Mouse (Mus musculus): Measurements from ENCODE around the gene Gemin2.
"Not testable (repeated sequence)": the region's sequence is repeated elsewhere in the genome, so short reads cannot be mapped to it uniquely, and the experiment has no call there.

The Gemin2 gene

DNA sequence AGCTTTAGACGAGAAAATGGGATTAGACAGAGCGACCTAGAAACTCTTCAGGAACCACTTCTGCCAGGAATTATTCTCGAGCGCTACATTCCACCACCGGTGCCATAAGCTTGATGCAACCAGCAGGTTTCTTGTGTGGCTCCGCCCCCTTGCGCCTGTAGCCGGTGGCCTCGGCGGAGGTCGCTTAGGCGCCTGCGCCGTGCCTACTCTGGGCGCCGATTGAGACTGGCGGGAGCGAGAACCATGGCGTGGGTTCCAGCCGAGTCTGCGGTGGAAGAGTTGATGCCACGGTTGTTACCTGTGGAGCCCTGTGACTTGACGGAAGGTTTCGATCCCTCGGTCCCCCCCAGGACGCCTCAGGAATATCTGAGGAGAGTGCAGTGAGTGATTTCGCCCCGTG is at the start of gene Gemin2:
TSS of gene Gemin2 (plus strand) at position 160 of the 400 bp plus-strand sequence.
- DNase-seq (ENCODE audit: low read depth), result peak; percentile 95

DNA sequence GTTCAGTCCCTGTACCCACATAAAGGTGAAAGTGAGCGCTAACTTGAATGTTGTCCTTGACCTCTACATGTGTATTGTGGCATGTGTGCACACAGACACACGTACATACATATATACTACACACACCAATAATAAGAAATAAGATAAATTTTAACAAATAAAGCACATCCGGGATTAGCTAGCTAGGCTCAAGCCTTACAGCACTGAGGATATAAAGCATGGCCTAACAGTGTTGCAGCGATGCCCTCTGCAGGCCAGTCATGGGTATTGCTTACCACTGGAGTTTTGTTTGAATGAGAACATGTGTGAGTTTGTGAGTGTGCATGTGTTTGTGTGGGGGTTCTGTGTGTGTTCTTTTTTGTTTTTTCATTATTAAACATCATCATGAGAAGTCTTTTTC is 48.6 kb upstream of the Gemin2 start:
- DNase-seq (ENCODE audit: low read depth), result peak; percentile 34

DNA sequence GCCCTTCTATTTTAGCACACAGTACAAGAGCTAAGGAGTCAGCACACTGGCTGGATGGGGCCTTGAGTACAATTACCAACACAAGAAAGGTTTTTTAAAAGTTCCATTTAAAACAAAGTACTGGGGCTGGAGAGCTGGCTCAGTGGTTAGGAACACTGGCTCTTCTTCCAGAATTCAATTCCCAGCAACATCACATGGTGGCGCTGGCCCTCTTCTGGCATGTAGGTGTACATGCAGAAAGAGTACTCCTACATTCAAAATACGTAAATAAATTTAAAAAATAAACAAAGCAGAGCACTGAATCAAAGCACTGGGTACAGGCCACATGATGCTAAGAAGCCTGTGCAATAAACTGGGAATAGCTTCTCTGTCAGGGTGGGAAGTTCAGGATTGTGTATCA is 36.2 kb upstream of the Gemin2 start:
- peak; percentile 12 for DNase-seq (ENCODE audit: low read depth)

DNA sequence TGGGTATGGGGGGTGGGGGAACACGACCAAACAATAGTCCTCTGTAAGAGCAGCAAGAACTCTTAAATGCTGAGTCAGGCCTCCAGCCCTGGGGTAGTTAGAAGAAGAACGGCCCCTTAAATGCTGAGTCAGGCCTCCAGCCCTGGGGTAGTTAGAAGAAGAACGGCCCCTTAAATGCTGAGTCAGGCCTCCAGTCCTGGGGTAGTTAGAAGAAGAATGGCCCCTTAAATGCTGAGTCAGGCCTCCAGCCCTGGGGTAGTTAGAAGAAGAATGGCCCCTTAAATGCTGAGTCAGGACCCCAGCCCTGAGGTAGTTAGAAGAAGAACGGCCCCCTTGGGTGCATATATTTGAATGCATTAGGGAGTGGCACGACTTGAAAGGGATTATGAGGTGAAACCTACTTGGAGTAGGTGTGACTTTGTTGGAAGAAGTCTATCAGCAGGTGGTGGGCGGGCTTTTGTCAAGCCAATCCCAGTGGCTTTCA is 32.0 kb upstream of the Gemin2 start:
- not testable (repeated sequence) for DNase-seq (ENCODE audit: low read depth)

DNA sequence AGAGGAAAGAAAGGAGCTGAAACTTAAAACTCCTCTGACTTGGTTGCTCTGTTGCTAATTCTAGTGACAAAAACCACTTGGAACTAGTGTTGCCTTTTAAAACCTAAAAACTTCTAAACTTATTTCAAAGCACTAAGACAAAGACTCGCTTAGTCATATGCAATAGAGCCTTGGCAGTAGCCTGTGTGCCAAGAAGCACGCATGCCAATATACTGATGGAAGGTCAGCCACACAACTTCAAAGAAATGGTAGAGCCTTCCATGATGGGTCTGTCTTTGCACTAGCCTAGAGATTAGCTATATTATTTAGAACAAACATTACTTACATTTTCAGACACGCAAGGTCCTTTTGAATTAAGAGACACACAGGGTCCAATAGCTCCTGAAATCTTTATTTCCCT is 27.4 kb upstream of the Gemin2 start:
- no peak for DNase-seq (ENCODE audit: low read depth)

DNA sequence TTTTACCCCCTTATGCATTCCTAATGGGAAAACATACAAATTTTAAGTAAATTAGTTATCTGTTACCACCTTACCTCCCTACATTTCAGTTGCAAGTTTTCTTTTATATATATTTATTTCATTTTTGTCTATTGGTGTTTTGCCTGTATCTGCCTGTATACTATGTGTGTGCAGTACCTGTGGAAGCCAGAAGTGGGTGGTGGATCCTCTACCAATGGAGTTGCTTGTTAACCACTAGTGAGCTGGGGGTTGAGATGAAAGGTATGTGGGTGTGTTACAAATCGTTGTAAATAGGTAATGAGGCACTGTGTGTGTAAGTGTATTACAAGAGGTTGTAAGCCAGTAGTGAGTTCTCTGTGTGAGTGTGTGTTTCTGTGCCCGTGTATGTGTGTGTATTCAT is 2.7 kb upstream of the Gemin2 start:
- DNase-seq (ENCODE audit: low read depth), result peak; percentile 70

DNA sequence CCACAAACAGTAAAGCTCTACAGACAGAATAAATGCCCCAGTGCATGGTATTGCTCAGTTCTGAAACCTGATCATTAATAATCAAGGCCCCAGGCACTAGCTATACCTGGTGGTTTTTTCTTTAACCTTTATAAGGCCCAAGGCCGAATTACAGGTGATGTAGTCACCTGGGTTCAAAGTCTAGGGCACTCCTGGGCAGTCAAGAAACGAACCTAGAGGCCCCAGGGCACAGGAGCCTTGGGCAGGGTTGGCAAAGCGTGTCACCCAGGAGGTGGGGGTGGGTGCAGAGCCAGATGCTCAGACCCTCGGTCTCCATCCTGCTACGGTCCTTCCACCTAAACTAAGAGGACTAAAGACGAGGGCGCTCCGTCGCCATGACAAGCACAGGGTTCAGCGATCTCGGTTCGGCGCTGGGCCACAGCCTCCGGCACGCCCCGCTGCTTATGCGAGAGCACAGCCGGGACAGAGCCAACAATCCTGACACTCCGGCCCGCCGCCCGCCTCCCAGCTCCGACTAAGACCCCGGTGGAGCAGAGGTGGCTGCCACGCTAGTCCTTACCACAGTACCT is 1.8 kb upstream of the Gemin2 start:
- no peak for DNase-seq (ENCODE audit: low read depth)

DNA sequence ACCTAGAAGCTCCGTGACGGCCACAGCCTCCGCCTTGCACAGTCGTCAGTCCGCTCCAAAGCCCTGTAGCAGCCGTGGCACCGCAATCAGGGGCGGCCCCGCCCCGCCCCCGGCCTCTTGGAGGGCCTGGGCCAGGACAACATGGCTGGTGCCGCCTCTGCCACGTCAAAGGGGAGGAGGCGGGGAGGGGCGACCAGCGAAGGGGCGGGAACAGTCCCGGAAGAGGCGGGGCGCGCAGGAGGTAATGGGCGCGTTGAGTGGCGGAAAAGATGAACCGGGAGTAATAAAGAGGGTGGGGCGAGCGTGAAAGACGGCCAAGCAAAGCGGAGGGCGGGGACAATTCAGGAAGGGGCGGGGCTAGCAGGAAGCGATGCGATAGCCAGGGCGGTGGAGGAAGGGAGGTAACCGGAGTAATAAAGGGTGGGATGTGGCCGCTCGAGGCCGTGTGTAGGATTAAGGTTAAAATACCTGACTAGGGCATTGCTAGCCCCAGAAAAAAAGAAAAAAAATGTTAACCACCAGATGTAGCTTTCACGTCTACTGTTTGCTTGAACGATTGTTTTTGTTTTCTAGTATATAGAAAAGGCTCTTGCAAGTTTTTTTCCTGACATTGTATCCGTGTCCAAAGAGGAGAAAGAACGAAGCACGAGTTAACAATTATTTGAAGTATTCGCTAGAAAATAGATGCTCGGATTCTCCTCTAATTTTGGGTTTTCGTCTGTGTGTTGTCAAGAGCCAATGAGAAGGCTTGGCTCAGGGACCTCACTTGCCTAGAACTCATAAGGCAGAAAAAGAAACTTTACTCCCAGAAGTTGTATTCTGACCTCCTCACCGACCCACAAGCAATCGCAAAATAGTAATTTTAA is 1.1 kb upstream of the Gemin2 start, which contains the start of gene Sec23a:
TSS of gene Sec23a (minus strand) at position 174 of the 866 bp plus-strand sequence.
- peak; percentile 99 for DNase-seq (ENCODE audit: low read depth)

DNA sequence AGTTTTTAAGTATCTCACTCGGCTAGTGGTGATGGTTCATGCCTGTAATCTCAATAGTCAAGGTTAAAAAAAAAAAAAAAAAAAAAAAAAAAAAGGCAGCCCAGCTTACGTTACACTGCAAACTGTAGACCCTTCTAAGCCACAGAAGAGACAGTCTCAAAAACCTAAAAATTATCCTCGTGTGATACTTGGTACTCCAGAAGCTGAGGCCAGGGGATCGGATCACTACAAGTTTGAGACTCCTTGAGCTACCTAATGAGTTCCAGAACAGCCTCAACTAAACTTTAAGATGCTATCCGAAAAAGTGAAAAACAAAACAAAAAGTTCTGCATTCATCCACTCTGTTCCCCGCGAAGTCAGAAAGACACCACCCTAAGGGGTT is 492 bp upstream of the Gemin2 start:
- no peak for DNase-seq (ENCODE audit: low read depth)

DNA sequence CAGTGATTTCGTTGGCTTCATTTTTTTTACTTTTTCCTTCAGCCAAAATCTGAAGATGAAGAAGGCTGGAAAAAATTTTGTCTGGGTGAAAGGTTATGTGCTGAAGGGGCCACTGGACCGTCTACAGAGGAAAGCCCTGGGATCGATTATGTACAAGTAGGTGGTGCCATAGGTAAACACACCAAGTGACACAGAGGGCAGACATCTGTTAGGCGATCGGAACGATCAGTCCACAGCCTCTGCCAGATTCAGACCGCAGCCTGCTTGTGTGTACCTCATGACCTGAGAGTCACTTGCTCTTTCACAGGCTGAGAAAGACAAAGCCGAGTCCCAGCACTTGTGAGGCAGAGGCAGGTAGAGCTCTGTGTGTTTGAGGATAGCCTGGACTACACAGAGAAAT is 4.8 kb downstream of the Gemin2 start:
- no peak for DNase-seq (ENCODE audit: low read depth)

DNA sequence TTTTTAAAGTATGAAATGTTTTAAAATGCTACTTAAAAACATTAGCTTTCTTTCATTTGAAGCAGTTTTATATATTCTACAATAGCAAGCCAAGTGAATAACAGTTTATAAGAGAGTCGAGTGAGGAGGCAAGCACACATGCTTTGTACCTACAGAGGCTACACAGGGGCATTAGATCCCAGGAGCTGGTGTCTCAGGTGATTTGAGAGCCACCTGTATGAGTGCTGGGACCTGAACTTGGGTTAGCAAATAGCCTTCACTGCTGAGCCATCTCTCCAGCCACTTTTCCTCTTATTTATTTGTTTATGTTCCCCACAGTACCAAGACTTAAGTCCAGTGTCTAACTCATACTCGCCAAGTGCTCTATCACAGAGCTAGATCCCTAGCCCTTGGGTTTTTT is 6.7 kb downstream of the Gemin2 start:
- DNase-seq (ENCODE audit: low read depth), result no peak

DNA sequence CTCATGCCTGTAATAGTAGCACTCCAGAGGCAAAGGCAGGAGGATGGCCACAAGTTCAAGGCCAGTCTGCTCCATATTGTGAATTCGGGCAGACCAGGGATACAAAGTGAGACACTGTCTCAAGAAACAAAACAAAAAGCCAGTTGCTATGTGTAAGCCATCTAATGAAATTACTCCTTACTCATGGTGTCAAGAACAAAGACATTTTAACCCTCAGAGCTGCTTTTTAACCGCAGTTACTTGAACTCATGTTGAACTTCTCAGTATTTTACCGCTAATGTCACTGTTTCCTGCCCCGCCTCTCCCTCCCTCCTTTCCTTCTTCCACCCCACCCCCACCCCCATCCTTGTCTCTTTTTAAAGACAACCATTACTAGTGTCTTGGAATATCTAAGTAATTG is 8.1 kb downstream of the Gemin2 start:
- DNase-seq (ENCODE audit: low read depth), result peak; percentile 73

DNA sequence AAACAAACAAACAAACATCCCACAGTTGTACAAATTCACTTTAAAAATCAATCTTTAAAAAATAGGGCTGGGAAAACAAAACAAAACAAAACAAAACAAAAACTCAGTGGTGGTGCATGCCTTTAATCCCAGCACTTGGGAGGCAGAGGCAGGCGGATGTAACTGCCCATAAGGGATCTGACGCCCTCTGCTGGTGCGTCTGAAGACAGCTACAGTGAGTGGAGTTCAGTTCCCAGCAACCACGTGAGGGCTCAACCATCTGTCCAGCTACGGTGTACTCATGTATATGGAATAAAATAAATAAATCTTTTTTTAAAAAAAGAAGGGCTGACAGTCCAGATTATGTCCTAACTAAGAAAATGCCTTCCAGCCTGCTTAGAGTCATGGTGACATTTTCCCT is 18.9 kb downstream of the Gemin2 start:
- peak; percentile 72 for DNase-seq (ENCODE audit: low read depth)

DNA sequence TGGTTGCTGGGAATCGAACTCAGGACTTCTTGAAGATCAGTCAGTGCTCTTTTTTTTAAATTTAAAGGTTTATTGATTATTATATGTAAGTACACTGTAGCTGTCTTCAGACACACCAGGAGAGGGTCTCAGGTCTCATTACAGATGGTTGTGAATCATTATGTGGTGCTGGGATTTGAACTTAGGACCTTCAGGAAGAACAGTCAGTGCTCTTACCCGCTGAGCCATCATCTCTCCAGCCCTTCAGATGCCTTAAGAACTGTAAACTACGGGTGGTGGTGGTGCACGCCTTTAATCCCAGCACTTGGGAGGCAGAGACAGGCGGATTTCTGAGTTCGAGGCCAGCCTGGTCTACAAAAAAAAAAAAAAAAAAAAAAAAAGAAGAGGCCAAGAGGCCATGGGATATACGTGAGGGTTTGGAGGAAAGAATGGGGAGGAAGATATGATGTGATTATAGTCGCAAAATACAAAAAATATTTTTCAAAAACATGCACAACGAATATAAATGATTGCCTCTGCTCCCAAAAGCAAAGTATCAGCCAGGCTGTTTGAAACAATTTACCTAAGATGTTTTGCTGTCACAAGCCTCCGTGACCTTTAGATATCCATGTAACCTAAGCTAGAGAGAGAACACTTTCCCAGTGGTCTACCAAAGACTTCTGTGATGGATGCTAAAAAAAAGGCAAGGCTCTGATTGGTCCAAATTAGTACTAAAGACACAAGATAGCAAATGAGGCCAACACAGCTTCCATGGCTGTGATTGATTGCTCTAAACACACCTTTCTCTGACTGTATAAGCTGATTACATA is 26.2 kb downstream of the Gemin2 start:
- DNase-seq (ENCODE audit: low read depth), result no peak

DNA sequence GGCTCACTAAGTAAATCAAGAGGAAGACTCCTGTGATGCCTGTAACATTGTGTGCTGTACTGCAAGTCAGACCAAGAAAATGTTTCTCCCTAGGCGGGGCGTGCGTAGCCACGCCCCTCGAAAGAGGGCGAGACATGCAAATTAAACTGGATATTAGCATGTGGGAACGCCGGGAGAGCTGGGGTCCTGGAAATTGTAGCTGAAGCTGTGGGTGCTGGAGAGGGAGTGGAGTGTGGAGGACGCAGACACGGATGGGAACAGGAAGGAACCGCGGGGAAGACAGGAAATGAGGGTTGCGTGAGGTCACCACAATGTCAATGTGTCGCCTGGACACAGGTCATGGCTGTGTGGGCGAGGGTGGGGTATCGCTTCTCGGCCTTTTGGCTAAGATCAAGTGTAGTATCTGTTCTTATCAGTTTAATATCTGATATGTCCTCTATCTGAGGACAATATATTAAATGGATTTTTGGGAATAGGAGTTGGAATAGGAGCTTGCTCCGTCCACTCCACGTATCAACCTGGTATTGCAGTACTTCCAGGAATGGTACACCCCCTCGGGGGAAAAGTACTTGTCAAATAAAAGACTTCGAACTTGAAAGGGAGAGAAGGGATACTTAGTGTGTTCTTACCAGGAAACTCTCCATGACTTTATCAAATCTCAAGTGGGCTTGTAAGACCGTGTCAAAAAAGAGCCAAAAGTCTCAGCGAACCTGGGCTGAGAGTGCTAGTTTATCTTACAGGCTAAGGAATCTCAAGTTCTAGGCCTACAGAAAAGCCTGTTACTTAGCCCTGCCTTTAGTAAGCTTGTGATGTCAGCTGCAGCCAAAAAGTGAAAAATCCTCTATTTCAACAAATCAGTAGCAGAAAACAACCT is 27.0 kb downstream of the Gemin2 start:
- DNase-seq (ENCODE audit: low read depth), result peak; percentile 68

DNA sequence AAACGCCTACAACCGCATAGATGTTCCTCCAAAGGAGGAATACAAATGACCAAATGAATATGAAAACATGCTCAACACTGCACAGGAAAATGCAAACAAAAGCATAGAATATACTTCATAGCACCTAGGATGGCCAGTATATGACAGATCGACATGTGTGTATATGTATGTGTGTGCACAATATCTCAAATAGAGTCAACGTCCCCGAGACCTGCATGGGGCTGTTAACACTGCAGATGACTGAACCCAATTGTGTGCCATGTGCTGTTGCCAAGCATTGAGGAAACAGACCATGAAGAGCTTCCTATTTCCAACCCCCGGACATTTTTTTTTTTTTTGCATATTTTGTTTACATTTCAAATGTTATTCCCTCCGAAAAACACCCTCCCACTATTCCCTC is 27.7 kb downstream of the Gemin2 start:
- DNase-seq (ENCODE audit: low read depth), result no peak

DNA sequence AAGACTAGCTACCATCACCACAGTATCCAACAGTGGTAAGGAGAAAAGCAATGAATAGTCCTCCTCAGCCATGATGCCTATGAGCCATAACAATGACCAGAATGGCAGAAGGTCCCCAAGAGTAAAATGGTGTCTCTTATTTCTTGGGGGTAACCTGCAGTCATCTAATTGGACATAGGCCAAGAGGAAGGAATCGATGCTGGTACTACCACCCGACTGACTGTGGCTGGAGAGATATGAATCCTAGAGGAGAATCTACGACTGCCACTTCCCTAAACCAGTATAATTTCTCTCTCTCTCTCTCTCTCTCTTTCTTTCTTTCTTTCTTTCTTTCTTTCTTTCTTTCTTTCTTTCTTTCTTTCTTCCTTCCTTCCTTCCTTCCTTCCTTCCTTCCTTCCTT is 39.3 kb downstream of the Gemin2 start:
- no peak for DNase-seq (ENCODE audit: low read depth)

DNA sequence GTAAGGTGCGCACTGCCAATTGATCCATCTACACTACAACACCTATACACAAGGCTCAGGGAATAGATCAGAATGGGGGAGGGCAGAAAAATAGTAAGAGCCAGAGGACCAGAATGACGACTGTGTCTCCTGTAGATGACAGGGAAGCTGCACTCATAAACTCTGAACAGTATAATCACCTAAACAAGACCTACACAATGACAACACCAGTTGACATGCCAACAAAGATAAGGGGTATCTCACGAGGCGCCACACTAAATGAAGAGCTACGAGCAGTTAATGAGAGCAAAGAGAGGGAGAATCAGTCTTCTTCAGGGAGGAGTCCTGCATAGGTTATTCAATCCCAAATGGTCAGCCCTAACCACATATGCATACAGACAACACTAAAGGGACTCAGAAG is 40.0 kb downstream of the Gemin2 start:
- no peak for DNase-seq (ENCODE audit: low read depth)

DNA sequence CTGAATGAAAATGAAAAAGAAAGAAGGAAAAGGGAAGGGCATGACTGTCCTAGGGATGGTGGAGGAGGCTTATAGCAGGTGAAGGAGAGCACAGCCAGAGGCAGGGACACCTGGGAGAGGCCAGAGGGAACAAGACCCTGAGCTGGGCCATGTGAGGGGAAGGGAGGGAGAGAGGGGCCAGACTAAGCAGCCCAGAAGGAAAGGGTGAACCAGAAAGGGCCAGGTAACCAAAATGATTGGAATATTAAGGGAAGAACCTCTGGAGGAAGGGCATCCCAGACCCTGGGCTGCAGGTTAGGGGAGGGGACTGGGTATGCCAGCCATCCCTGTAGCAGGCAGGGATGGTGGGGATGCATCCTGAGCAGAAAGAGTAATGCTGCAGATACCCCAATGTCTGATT is 40.8 kb downstream of the Gemin2 start:
- no peak for DNase-seq (ENCODE audit: low read depth)

DNA sequence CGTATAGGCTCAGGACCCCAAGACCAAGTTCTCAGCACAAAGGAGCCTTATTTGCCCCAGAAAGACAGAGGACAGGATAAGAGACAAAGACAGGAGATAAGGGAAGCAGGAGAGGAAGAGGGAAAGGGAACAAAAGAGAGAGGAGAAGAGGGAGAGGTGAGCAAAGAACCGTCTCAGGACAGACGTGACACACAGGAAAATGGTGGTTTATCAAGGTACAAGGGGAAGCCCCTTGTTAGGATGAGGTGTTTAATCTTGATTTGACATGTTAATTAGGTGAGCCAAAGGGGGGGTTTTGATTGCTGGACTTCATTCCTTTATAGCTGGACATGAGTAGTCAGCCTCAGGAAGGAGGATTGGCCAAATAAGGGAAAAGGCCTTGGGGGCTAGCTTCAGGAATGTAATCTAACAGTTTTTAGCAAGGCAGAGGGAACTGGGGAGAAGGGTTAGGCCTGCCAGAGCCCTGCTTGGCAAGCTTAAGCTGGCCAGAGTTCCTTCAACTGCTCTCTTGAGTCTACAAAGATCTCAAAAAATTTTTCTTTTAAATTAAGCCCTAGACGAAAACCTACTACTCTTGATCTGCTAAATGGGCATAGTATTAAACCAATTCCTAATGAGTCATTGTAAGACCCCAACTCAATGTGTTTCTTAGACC is 42.1 kb downstream of the Gemin2 start:
- DNase-seq (ENCODE audit: low read depth), result peak; percentile 73

DNA sequence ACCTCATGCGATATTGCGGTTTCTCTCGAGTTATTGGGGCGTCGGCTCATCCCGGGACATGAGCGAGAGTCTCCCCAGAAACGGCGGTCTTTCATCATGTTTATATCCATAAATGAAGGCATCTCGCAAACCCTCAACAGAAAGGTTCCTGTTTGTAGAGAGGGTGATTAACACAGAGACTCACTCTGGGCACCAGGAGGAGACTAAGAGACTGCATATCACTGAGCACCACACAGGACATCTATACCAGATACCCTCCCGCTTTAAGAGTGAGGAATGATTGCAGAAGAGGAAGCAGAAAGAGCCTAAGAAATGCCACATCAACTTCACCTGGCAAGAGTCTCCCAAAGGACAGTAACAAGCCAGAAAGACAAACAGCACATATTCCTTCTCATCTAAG is 43.0 kb downstream of the Gemin2 start:
- DNase-seq (ENCODE audit: low read depth), result no peak

All from induced T-regulatory cell, adult 2 months (primary cell).